Mouse (Mus musculus): ENCODE measurements around the gene Vinac1. TPM values are rescaled to one million over a fixed set of nuclear protein-coding genes. Genes with fewer than 3 reads are reported as not detected.
A peak's percentile ranks its signal among the peaks of the same experiment; 100 is the strongest.

Gene Vinac1
- polyA plus RNA-seq (2016; fragmentation: Nextera tagmentation; extraction: Ambion mirVana): 0.29 and 0.58 TPM in 2 replicates

GRCm38 (mm10) chr2:129047811-129048210 is at the start of gene Vinac1:
TSS of gene Vinac1 (minus strand) at chr2:129048172.
- Histone ChIP-seq H3K4me2 (replicated peaks) (no peak within 1 kb of the TSS), H3K9me3 (no peaks in the 10 kb centered on the region), H3K27ac (no peak within 1 kb of the TSS), H3K36me3 (no peaks in the 10 kb centered on the region), H3K9ac (no peak within 1 kb of the TSS), H3K27me3 (replicated peaks) (no peaks in the 10 kb centered on the region), H3K4me1 (no peaks in the 10 kb centered on the region), H3K4me3 (no peak within 1 kb of the TSS)
- no peak for ATAC-seq (ENCODE audit: low FRiP score, low read depth)
- WGBS: 79% methylated on average over 8 of the region's 8 CpGs

GRCm38 (mm10) chr2:129093926-129094724 is 46.2 kb upstream of the Vinac1 start:
- no peak for ATAC-seq (ENCODE audit: low FRiP score, low read depth)
- Histone ChIP-seq H3K27me3 (replicated peaks) (no peaks in the 10 kb centered on the region), H3K9ac (no peak overlapping the region), H3K27ac (no peak overlapping the region), H3K4me3 (no peak overlapping the region), H3K9me3 (no peaks in the 10 kb centered on the region), H3K36me3 (peaks cover 50% of the 10 kb centered on the region), H3K4me1 (no peaks in the 10 kb centered on the region), H3K4me2 (replicated peaks) (no peak overlapping the region)
- WGBS: 88% methylated on average over 18 of the region's 18 CpGs

GRCm38 (mm10) chr2:129092810-129093209 is 44.8 kb upstream of the Vinac1 start:
- Histone ChIP-seq H3K9me3 (no peaks in the 10 kb centered on the region), H3K27ac (no peak overlapping the region), H3K27me3 (replicated peaks) (no peaks in the 10 kb centered on the region), H3K36me3 (peaks cover 59% of the 10 kb centered on the region), H3K9ac (no peak overlapping the region), H3K4me3 (no peak overlapping the region), H3K4me2 (replicated peaks) (no peak overlapping the region), H3K4me1 (no peaks in the 10 kb centered on the region)
- WGBS: 93% methylated on average over 12 of the region's 12 CpGs
- no peak for ATAC-seq (ENCODE audit: low FRiP score, low read depth)

- 70% methylated on average over 4 of the region's 4 CpGs for WGBS
- no peak for ATAC-seq (ENCODE audit: low FRiP score, low read depth)
These were observed 42.4 kb upstream of the Vinac1 start for GRCm38 (mm10) chr2:129090370-129090769.

GRCm38 (mm10) chr2:129087520-129087919 is 39.5 kb upstream of the Vinac1 start:
- no peak for ATAC-seq (ENCODE audit: low FRiP score, low read depth)
- no peaks in the 10 kb centered on the region for H3K9me3 ChIP-seq
- H3K36me3 ChIP-seq: peaks cover 58% of the 10 kb centered on the region
- H3K4me1 ChIP-seq: no peaks in the 10 kb centered on the region
- H3K27ac ChIP-seq: no peak overlapping the region
- no peak overlapping the region for H3K4me2 ChIP-seq (replicated peaks)
- no peak overlapping the region for H3K9ac ChIP-seq
- 94% methylated on average over 1 of the region's 1 CpGs for WGBS
- no peak overlapping the region for H3K4me3 ChIP-seq
- H3K27me3 ChIP-seq (replicated peaks): no peaks in the 10 kb centered on the region

More at GRCm38 (mm10) chr2:129090370-129090769, 42.4 kb upstream of the Vinac1 start:
- H3K9ac ChIP-seq: no peak overlapping the region
- peaks cover 77% of the 10 kb centered on the region for H3K36me3 ChIP-seq
- H3K9me3 ChIP-seq: no peaks in the 10 kb centered on the region
- H3K27ac ChIP-seq: no peak overlapping the region
- no peaks in the 10 kb centered on the region for H3K27me3 ChIP-seq (replicated peaks)
- H3K4me3 ChIP-seq: no peak overlapping the region
- no peak overlapping the region for H3K4me2 ChIP-seq (replicated peaks)
- no peaks in the 10 kb centered on the region for H3K4me1 ChIP-seq

- peaks cover 62% of the 10 kb centered on the region for H3K36me3 ChIP-seq
- H3K27ac ChIP-seq: no peak overlapping the region
- no peak for ATAC-seq (ENCODE audit: low FRiP score, low read depth)
- H3K9ac ChIP-seq: no peak overlapping the region
- H3K9me3 ChIP-seq: no peaks in the 10 kb centered on the region
- no peak overlapping the region for H3K4me3 ChIP-seq
- H3K4me2 ChIP-seq (replicated peaks): no peak overlapping the region
- WGBS: 70% methylated on average over 2 of the region's 2 CpGs
- H3K27me3 ChIP-seq (replicated peaks): no peaks in the 10 kb centered on the region
- H3K4me1 ChIP-seq: no peaks in the 10 kb centered on the region
These were observed 37.0 kb upstream of the Vinac1 start for GRCm38 (mm10) chr2:129084959-129085358.

- H3K36me3 ChIP-seq: peaks cover 58% of the 10 kb centered on the region
- no peak overlapping the region for H3K27ac ChIP-seq
- no peak overlapping the region for H3K9ac ChIP-seq
- no peaks in the 10 kb centered on the region for H3K4me1 ChIP-seq
- no peaks in the 10 kb centered on the region for H3K27me3 ChIP-seq (replicated peaks)
- H3K4me2 ChIP-seq (replicated peaks): no peak overlapping the region
- H3K9me3 ChIP-seq: no peaks in the 10 kb centered on the region
- 92% methylated on average over 5 of the region's 5 CpGs for WGBS
- H3K4me3 ChIP-seq: no peak overlapping the region
- ATAC-seq (ENCODE audit: low FRiP score, low read depth): no peak
These were observed 35.5 kb upstream of the Vinac1 start for GRCm38 (mm10) chr2:129083514-129083913.

- no peak for ATAC-seq (ENCODE audit: low FRiP score, low read depth)
- 72% methylated on average over 13 of the region's 13 CpGs for WGBS
- peaks cover 66% of the 10 kb centered on the region for H3K36me3 ChIP-seq
- H3K9me3 ChIP-seq: no peaks in the 10 kb centered on the region
- no peak overlapping the region for H3K27ac ChIP-seq
- no peak overlapping the region for H3K9ac ChIP-seq
- no peak overlapping the region for H3K4me3 ChIP-seq
- no peaks in the 10 kb centered on the region for H3K27me3 ChIP-seq (replicated peaks)
- no peak overlapping the region for H3K4me2 ChIP-seq (replicated peaks)
- H3K4me1 ChIP-seq: no peaks in the 10 kb centered on the region
These were observed 33.1 kb upstream of the Vinac1 start for GRCm38 (mm10) chr2:129081097-129081496.

- WGBS: 92% methylated on average over 2 of the region's 2 CpGs
These were observed 31.2 kb upstream of the Vinac1 start for GRCm38 (mm10) chr2:129079194-129079593.

GRCm38 (mm10) chr2:129078313-129078712 is 30.3 kb upstream of the Vinac1 start:
- Histone ChIP-seq H3K36me3 (peaks cover 59% of the 10 kb centered on the region), H3K9ac (no peak overlapping the region), H3K4me2 (replicated peaks) (no peak overlapping the region), H3K9me3 (no peaks in the 10 kb centered on the region), H3K27me3 (replicated peaks) (no peaks in the 10 kb centered on the region), H3K4me3 (no peak overlapping the region), H3K27ac (no peak overlapping the region), H3K4me1 (no peaks in the 10 kb centered on the region)
- no peak for ATAC-seq (ENCODE audit: low FRiP score, low read depth)
- 85% methylated on average over 3 of the region's 3 CpGs for WGBS

More at GRCm38 (mm10) chr2:129079194-129079593, 31.2 kb upstream of the Vinac1 start:
- H3K4me3 ChIP-seq: no peak overlapping the region
- no peak overlapping the region for H3K9ac ChIP-seq
- no peak overlapping the region for H3K4me2 ChIP-seq (replicated peaks)
- H3K27ac ChIP-seq: no peak overlapping the region
- no peak for ATAC-seq (ENCODE audit: low FRiP score, low read depth)
- H3K36me3 ChIP-seq: peaks cover 59% of the 10 kb centered on the region
- no peaks in the 10 kb centered on the region for H3K27me3 ChIP-seq (replicated peaks)
- H3K9me3 ChIP-seq: no peaks in the 10 kb centered on the region
- H3K4me1 ChIP-seq: no peaks in the 10 kb centered on the region

- Histone ChIP-seq H3K27ac (no peak overlapping the region), H3K4me2 (replicated peaks) (no peak overlapping the region), H3K4me1 (peaks cover 14% of the 10 kb centered on the region), H3K9me3 (no peaks in the 10 kb centered on the region), H3K4me3 (no peak overlapping the region), H3K27me3 (replicated peaks) (no peaks in the 10 kb centered on the region), H3K36me3 (no peaks in the 10 kb centered on the region), H3K9ac (no peak overlapping the region)
- ATAC-seq (ENCODE audit: low FRiP score, low read depth): no peak
- WGBS: 89% methylated on average over 3 of the region's 3 CpGs
These were observed 22.3 kb upstream of the Vinac1 start for GRCm38 (mm10) chr2:129070296-129070695.

- H3K27ac ChIP-seq: peak overlapping the region; percentile 32; the same call in 1 of the 2 replicates
- no peaks in the 10 kb centered on the region for H3K27me3 ChIP-seq (replicated peaks)
- peak overlapping the region; percentile 79 for H3K4me3 ChIP-seq
- H3K9me3 ChIP-seq: no peaks in the 10 kb centered on the region
- ATAC-seq (ENCODE audit: low FRiP score, low read depth): peak; percentile 80
- H3K4me2 ChIP-seq (replicated peaks): peak overlapping the region; percentile 73
- H3K4me1 ChIP-seq: peaks cover 15% of the 10 kb centered on the region
- WGBS: under 1% methylated on average over 20 of the region's 20 CpGs
- H3K9ac ChIP-seq: peak overlapping the region; percentile 73
- no peaks in the 10 kb centered on the region for H3K36me3 ChIP-seq
These were observed 18.4 kb upstream of the Vinac1 start for GRCm38 (mm10) chr2:129066326-129066725.

Measured in neural tube, embryonic 12.5 days (tissue).